Mouse (Mus musculus) cortical plate, adult 2 months (tissue): ENCODE measurements around the gene St6galnac5.

ENCODE experiments used
- CTCF ChIP-seq: fragments of 200-500 bp; IDR thresholded peaks from 2 replicates; pipeline ENCODE4 v1.5.1; 2011; ENCODE audit warnings: mild to moderate bottlenecking, control low read depth, low read length; ENCODE audit not compliant: insufficient read depth; ENCODE audit errors: extremely low read depth
- POLR2A ChIP-seq: fragments of 200-500 bp; IDR thresholded peaks from 2 replicates; pipeline ENCODE4 v1.6.1; 2011; ENCODE audit warnings: mild to moderate bottlenecking, low read length, control low read depth; ENCODE audit not compliant: insufficient read depth; ENCODE audit errors: extremely low read depth

GRCm38 (mm10) chr3:152796216-152796615, 185.8 kb downstream of the St6galnac5 start:
- TF ChIP-seq CTCF = no peak
- no peak for TF ChIP-seq POLR2A
